Mouse (Mus musculus): ENCODE measurements around the gene Tmem230.

DNA sequence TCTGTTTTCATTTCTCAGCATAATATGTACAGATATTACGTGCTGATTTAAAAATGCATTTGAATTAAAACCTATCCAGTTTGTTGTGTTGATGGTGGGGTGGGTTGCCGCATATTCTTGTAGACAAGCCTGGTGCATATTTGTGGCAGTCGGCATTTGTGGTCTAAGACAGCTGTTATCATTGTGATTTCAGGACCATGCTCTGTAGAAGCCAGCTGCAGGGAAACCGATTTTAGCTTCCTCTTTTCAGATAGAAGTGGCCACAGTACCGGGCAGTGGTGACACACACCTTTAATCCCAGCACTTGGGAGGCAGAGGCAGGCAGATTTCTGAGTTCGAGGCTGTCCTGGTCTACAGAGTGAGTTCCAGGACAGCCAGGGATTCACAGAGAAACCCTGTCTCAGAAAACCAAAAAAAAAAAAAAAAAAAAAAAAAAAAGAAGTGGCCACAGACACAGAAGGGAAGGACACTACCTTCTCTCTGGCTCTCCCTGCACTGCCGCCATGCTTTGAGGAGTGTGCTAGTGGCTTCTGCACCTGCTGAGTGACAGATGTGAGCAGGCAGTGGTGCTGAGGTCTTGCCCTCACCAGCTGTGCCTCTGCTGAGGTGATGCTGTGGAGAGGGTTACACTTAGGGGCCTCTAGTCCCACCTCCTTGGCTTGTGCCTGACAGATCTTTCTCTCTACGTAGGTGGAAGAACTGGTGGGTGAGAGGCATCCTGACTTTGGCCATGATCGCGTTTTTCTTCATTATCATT, 46.3 kb upstream of the Tmem230 start:
- TF ChIP-seq POLR2A (IDR thresholded peaks at IDR 0.05; ENCODE audit: insufficient read depth, low read depth, low read length) (no peak), CTCF (IDR thresholded peaks at IDR 0.05; ENCODE audit: insufficient read depth, low read depth, low read length) (no peak)

Data from olfactory bulb, adult 2 months (tissue).